Mouse (Mus musculus) fat pad, adult 2 months (tissue): ENCODE data around the gene Gm48551.

Experiments
- DNase-seq: peaks from one replicate; pipeline ENCODE4 v3.0.0-alpha.2; 2011; ENCODE audit warnings: low read depth, low spot score; ENCODE audit errors: extremely low read depth

Gene Gm48551

GRCm38 (mm10) chr10:81382039-81382438 is 2.2 kb upstream of the Gm48551 start:
- no peak for DNase-seq

GRCm38 (mm10) chr10:81384605-81384982 is 328 bp downstream of the Gm48551 start:
- DNase-seq = no peak

- no peak for DNase-seq
Observed at GRCm38 (mm10) chr10:81385603-81386306, 1.5 kb downstream of the Gm48551 start.

GRCm38 (mm10) chr10:81387716-81388115 is 3.5 kb downstream of the Gm48551 start:
- DNase-seq = no peak

- DNase-seq = no peak
Observed at GRCm38 (mm10) chr10:81388505-81389055, 4.3 kb downstream of the Gm48551 start, which contains the start of gene Gm48552. Gene Gm48552, plus strand, starts transcription at chr10:81389005.

- no peak for DNase-seq
Observed at GRCm38 (mm10) chr10:81389373-81389772, 5.1 kb downstream of the Gm48551 start.

GRCm38 (mm10) chr10:81389801-81390677 is 5.8 kb downstream of the Gm48551 start:
- no peak for DNase-seq

- no peak for DNase-seq
Observed at GRCm38 (mm10) chr10:81390678-81390965, 6.4 kb downstream of the Gm48551 start.

- no peak for DNase-seq
Observed at GRCm38 (mm10) chr10:81392270-81392669, 8.0 kb downstream of the Gm48551 start.

- no peak for DNase-seq
Observed at GRCm38 (mm10) chr10:81392781-81393185, 8.5 kb downstream of the Gm48551 start, which contains the start of gene Smim24. Gene Smim24, plus strand, starts transcription at chr10:81393051.

GRCm38 (mm10) chr10:81393456-81394063 is 9.3 kb downstream of the Gm48551 start:
- DNase-seq = no peak

GRCm38 (mm10) chr10:81395127-81395526 is 10.9 kb downstream of the Gm48551 start:
- no peak for DNase-seq

- DNase-seq = no peak
Observed at GRCm38 (mm10) chr10:81395865-81396264, 11.6 kb downstream of the Gm48551 start.

- DNase-seq = no peak
Observed at GRCm38 (mm10) chr10:81396749-81397148, 12.5 kb downstream of the Gm48551 start.

- no peak for DNase-seq
Observed at GRCm38 (mm10) chr10:81399296-81399695, 15.0 kb downstream of the Gm48551 start.

- DNase-seq = no peak
Observed at GRCm38 (mm10) chr10:81399798-81400308, 15.6 kb downstream of the Gm48551 start.

- no peak for DNase-seq
Observed at GRCm38 (mm10) chr10:81400371-81401204, 16.3 kb downstream of the Gm48551 start.

- DNase-seq = no peak
Observed at GRCm38 (mm10) chr10:81401205-81401520, 16.9 kb downstream of the Gm48551 start.

- DNase-seq = no peak
Observed at GRCm38 (mm10) chr10:81401521-81402226, 17.4 kb downstream of the Gm48551 start.

- DNase-seq = no peak
Observed at GRCm38 (mm10) chr10:81402227-81402765, 18.0 kb downstream of the Gm48551 start.
